Mouse (Mus musculus): ENCODE measurements around the gene Cpt1b. TPM values are rescaled to one million over a fixed set of nuclear protein-coding genes. Genes with fewer than 3 reads are reported as not detected.
"Not testable (repeated sequence)": the region's sequence is repeated elsewhere in the genome, so short reads cannot be mapped to it uniquely, and the experiment has no call there.

Cpt1b gene
- total RNA-seq, 2 experiments from 2014 or later, result 2.0 TPM

DNA sequence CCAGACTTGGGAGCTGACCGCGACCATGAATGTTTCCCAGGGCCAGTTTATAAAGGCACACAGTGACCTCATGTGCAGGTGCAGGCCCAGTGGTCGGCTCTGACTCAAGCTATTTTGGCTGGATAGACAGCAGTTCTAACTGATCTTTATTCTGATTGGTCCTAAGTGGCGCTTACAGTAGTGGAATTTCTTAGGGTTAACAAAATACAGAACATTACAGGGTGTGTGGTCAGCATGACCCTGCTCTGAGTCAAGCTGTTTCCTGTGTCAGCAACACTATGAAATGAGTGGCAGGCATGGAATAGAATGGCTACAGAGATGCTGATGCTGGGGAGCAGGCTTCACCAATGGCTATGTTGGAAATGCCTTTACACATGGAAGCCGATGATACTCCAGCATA lies 10.2 kb upstream of the Cpt1b start:
- no peak for ATAC-seq (replicated peaks; ENCODE audit: low FRiP score, low TSS enrichment, poor library complexity, severe bottlenecking)

DNA sequence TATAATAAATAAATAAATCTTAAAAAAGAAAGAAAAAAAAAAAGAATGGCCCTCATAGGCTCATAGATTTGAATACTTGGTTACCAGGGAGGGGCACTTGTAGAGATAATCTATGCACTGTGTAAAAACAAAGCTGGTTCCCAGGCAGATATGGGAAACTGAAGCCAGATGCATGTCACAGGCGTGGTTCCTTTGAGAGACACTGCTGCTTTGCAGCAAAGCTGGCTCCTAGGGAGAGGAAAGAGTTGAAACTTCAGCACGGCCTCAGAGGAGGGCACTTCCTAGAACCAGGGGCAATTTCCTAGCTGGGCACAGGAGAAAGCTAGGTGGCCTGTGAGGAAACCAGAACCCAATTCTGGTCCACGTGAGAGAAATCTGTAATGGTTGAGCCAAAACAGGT lies 8.5 kb upstream of the Cpt1b start:
- ATAC-seq (replicated peaks; ENCODE audit: low FRiP score, low TSS enrichment, poor library complexity, severe bottlenecking), result no peak

DNA sequence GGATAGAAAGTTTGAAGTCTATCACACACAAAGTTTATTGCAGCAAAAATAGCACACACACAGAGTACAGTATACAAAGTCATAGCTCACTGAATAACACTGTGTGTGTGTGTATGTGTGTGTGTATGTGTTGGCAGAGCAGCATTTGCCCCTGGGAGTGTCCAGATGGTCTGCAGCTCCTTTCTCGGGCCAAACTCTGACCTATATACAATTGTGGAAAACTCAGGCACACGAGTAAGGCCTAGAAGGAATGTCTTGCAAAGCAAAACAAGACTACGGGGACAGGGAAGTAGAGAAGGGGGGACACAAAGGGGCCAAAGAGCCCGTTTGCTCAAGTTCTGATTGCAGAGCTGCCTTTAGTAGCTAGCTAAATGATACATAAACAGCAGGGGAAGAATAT lies 7.3 kb upstream of the Cpt1b start:
- no peak for ATAC-seq (replicated peaks; ENCODE audit: low FRiP score, low TSS enrichment, poor library complexity, severe bottlenecking)

DNA sequence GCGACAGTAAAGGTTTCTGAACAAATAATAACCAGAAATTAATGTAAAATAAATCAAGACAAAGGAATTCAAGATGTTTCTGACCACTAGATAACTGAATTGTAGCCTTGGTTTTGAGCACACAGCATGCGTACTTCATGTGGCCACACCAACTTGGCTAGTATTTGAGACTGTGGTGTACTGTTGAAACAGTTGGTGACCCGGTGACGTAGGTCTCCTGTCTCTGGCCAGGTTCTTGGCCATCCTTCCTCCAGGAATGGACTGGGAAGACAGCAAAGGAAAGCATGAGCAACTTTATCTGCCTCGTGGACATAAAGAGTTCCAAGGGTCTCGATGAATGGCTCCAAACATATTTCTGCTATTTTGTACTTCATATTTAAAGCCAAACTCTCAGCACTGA lies 6.1 kb upstream of the Cpt1b start:
- no peak for ATAC-seq (replicated peaks; ENCODE audit: low FRiP score, low TSS enrichment, poor library complexity, severe bottlenecking)

DNA sequence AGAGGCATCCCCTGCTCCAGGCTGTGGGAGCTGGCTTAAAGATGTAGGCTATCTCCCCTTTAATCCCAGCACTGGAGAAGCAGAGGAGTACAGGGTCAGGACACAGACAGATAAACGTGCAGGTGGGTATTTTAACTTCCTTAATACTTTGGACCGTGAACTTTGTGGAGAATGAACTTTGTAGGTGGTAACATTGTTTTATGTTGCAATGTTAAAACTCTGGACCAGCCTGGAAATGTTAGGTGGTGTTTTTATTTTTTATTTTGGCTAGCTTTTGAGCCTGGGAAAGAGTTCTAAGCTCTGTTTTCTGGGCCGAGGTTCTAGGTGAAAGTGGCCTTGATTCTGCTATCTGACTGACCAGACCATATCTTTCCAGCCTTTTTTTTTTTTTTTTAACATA lies 5.6 kb upstream of the Cpt1b start:
- no peak for ATAC-seq (replicated peaks; ENCODE audit: low FRiP score, low TSS enrichment, poor library complexity, severe bottlenecking)

DNA sequence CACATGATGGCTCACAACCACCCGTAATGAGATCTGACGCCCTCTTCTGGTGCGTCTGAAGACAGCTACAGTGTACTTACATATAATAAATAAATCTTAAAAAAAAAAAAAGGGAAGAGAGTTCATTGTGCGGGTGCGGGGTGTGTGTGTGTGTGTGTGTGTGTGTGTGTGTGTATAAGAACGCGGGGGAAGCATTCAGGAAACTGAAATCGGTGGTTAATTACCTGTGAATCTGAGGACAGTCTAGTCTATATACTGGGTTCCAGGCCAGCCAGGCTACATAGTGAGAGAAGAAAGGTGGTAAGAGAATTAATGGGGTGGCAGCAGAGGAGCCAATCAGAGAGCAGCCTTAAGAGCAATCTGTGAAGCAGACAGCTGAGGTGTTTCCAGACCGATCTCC lies 5.1 kb upstream of the Cpt1b start:
- not testable (repeated sequence) for ATAC-seq (replicated peaks; ENCODE audit: low FRiP score, low TSS enrichment, poor library complexity, severe bottlenecking)

DNA sequence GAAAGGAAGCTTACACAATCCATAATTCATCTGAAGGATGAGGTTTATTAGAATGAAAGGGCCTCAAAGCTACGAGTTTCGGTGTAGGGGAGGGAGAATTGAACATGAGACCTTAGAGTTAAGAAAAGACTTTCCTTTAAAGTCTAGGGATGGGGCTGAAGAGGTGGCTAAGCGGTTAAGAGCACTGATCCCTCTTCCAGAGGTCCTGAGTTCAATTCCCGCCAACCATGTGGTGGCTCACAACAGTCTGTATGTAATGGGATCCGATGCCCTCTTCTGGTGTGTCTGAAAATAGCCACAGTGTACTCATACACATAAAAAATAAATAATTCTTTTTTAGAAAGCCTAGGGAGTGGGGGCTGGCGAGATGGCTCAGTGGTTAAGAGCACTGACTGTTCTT lies 4.7 kb upstream of the Cpt1b start:
- no peak for ATAC-seq (replicated peaks; ENCODE audit: low FRiP score, low TSS enrichment, poor library complexity, severe bottlenecking)

DNA sequence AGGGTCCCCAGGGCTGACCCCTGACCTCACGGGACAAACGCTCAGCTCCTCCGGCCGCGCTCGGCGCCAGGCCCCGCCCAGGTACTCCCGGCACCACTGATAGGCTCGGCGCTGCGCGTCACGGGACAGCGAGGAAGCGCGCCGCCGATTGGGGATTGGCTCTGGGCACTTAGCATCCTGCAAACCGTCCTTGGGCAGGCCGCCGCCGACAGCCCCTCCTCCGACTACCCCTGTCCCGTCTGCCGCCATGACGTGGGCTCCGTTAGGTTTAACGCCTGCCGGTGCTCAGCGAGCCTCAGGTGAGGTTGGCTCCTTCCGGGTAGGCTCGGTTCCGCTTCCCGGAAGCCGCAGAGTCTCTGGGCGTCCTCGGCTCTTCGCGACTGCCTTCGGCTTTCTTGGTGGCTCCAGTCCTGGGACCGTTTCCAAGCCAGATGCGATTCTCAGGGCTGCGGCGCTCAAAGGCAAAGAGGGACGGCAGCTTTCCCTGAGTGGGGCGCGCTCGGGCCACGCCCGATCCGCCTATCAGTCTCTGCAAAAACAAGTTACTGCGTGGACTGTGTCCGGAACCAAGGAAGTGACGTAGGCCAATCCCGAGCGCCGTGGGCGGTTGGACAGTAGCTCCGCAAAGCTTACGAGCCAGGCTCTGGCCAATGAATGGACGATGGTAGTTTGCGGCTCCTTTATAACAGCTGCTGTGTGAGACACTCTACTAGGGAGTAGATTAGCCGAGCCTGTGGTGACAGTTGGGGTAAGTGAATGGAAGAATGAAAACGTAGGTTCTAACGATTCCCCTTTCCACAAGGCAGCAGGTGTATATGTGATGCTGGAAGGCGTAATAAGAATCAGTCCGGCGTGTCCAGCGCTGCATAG lies 3.9 kb upstream of the Cpt1b start, which contains the start of the genes C730034F03Rik, Gm44502 and Chkb:
Gene C730034F03Rik, plus strand, starts transcription at position 238 of the 870 bp plus-strand sequence.
Gene Gm44502, minus strand, starts transcription at position 345 of the 870 bp plus-strand sequence.
Gene Chkb, minus strand, starts transcription at position 557 of the 870 bp plus-strand sequence.
- peak; percentile 88 for ATAC-seq (replicated peaks; ENCODE audit: low FRiP score, low TSS enrichment, poor library complexity, severe bottlenecking)

DNA sequence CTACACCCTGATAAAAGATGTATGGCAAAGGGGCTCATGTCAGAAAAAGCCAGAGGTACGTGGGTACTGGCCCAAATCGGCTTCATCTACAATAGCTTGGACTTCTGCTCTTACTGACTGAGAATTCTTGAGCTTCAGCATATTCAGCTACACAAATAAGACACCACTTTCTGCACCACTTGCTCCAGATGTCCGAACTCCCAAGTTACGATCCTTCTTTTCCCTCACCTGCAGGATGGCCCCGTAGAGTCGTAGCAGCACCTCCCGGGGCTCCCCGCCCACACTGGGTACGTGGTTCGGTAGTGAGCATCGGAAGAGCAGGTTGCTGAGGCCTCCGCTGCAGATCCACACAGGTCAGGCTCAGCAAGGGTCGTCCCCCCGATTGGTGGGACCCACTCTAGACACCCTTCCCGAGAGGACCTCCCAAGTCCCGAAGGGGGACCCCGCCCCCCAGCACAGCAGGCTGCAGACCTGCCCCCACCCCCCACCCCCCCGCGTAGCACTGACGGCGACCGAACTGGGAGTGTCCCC lies 3.2 kb upstream of the Cpt1b start:
- ATAC-seq (replicated peaks; ENCODE audit: low FRiP score, low TSS enrichment, poor library complexity, severe bottlenecking), result no peak

DNA sequence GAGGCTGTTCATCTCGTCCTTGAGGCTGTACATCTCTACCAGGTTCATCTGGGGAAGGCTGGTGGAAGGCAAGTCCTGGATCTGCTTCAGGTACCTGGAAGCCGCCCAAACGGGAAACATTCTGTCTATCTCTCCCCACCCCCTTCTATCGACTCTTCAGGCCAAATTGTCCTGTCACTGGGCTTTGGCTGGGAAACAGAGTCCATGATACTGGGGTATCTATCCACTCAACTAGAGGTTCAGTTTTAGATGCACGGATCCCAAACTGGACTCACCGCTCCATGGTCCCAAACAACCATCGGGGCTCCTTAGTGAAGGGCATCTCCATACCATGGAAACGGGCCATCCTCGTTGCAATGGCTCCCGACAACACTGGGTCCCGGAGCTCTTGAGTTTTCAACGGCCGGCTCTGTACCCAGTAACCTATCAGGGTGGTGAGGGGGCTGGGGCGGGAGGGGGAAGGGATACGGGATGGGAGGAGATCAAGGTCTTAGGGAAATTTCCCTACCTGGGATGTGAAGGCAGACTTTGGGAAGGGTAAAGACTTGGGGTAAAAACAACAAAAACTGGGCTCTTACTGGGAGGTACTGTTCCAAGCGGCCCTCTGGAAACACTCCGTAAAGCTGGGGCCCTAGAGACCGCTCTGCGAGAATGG lies 2.6 kb upstream of the Cpt1b start:
- ATAC-seq (replicated peaks; ENCODE audit: low FRiP score, low TSS enrichment, poor library complexity, severe bottlenecking), result no peak

DNA sequence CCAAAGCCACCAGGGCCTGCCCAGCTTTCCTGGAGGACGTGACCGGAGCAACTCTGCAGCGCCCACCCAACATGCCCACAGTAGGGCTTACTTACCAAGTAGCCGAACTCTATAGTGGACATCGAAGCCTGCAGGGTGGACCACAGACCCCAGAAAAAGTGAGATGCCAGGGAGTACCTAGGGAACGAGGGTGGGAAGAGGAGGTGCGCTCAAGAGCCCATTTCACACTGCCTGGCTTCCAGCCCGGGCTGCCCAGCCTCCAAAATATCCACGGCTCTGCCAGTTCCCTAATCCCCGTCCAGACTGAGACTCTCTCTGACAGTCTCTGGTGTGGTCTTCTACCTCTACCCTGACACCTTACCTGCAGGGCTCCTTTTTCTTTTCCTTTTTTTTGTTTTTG lies 1.1 kb upstream of the Cpt1b start:
- no peak for ATAC-seq (replicated peaks; ENCODE audit: low FRiP score, low TSS enrichment, poor library complexity, severe bottlenecking)

DNA sequence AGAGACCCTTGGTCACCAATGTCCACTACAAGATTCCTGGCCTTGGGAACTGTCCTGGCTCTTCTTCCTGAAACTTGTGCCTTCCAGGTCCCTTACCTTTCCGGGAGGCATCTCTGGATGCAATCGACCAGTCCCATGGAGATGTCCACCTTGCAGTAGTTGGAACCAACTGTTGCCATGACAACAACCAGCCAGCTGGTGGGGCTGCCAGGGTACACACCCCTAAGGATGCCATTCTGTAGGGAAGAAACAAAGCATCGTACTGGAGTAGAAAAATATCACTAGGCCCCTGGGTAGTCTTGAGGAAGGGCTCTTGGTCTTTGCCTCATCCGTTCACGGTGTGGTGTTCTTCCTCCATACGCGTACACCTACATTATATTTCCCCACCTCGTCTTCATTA lies 1.0 kb downstream of the Cpt1b start:
- ATAC-seq (replicated peaks; ENCODE audit: low FRiP score, low TSS enrichment, poor library complexity, severe bottlenecking), result no peak

DNA sequence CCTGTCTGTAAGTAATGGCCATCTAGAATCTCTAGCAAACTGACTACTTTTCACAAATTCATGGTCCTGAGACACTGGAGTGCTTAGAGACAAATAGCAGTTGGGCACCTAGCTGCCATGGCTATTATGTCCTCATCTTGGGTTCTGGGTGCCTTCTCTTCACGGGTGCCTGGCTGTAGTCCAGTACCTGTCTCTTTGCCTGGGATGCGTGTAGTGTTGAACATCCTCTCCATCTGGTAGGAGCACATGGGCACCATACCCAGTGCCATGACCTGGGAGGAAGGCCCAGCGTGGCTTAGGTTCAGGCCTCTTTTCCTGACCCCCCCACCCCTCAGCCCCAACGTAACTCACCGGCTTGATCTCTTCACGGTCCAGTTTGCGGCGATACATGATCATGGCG lies 3.7 kb downstream of the Cpt1b start:
- ATAC-seq (replicated peaks; ENCODE audit: low FRiP score, low TSS enrichment, poor library complexity, severe bottlenecking), result no peak

DNA sequence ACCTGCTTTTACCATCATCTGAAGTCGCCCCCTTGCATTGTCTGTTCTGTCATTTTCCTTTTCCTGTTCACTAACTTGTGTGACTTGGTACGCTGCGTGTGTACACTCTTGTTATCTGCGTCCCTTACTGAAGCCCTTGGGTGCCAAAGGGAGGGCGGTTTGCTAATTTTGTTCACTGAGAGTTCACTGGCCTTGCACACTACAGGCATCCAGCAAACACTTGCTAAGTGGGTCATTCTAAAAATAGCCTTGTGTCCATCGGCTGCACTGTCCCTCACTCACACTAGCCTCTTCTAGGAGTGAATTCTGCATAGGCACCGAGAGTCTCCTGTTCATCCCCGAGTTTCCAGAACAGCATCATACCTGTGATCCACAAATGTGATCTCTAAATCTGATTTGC lies 10.4 kb downstream of the Cpt1b start:
- ATAC-seq (replicated peaks; ENCODE audit: low FRiP score, low TSS enrichment, poor library complexity, severe bottlenecking), result no peak

DNA sequence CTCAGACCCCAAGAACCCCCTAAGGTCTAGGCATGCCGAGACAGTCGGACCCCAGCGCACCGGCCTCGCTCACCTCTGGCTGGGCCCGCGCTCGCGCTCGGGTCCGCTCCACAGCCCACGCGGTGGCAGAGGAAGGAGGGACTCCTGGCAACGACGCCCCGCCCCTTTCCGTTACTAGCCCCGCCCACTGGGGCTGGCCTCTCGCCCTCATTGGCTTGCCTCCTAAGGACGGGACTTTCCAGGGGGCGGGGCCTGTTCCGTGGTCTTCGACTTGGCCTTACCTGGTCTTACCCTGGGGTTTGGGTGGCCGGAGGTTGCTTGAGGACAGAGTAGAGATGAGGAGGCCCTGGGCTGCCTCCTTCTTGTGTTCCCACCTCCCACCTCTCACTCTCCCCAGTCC lies 15.5 kb downstream of the Cpt1b start, which contains the start of gene Syce3:
Gene Syce3, minus strand, starts transcription at position 386 of the 400 bp plus-strand sequence.
- no peak for ATAC-seq (replicated peaks; ENCODE audit: low FRiP score, low TSS enrichment, poor library complexity, severe bottlenecking)

DNA sequence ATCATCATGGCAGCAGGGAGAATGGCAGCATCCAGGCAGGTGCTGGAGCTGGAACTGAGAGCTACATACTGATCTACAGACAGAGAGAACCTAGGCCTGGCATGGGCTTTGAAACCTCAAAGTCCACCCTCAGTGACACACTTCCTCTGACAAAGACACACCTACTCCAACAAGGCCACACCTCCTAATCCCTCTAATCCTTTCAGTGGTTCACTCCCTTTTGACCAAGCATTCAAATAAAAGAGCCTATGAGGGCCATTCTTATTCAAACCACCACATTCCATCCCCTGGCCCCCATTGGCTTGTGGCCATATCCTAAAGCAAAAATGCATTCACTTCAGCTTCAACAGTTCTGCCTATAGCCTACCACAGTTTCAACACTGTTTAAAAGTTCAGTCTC lies 19.0 kb downstream of the Cpt1b start:
- ATAC-seq (replicated peaks; ENCODE audit: low FRiP score, low TSS enrichment, poor library complexity, severe bottlenecking), result no peak

DNA sequence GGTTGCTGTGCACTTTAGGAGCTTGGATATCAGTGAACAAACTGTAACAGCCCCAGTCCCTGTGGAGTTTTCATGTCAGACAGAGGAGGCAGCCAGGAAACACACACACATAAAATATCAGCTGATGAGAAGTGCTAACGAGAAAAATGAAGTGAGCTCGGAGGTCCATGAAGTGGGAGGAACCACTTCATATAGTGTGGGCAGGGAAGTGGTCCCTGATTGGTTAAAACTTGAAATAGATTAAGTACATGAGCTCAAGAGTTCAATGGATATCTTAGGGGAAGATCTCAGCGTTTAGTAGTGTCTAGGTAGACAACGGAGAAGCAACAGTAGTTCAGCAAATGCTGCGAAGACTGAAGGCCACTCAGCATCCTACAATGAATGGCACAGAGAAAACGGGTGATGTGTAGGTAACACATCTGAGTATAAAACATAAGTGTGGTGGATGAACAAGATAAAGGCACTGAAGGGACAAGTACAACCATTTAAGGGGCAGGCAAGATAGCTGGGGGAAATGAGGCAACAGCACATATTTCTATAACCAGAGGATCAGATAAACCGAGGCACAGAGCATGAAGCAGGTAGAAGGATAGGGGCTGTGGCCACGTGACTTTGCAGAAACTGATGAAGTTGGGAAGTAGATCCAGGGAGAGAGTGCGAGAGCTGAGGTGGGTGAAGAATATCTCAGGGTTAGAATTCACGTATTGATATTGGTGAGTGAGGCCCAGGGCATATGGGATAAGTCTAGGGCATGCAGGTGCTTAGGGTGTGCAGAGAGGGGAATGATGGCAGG lies 20.6 kb downstream of the Cpt1b start:
- no peak for ATAC-seq (replicated peaks; ENCODE audit: low FRiP score, low TSS enrichment, poor library complexity, severe bottlenecking)

DNA sequence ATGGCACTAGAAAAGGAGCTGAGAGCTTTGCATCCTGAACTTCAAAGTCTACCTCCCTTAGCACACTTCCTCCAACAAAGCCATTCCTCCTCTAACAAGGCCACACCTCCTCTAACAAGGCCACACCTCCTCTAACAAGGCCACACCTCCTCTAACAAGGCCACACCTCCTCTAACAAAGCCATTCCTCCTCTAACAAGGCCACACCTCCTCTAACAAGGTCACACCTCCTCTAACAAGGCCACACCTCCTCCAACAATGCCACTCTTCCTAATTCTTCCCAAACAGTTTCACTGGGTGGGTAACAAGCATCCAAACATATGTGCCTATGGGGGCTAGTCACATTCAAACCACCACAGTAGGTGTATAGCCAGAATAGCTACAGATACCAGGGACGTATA lies 23.2 kb downstream of the Cpt1b start:
- no peak for ATAC-seq (replicated peaks; ENCODE audit: low FRiP score, low TSS enrichment, poor library complexity, severe bottlenecking)

DNA sequence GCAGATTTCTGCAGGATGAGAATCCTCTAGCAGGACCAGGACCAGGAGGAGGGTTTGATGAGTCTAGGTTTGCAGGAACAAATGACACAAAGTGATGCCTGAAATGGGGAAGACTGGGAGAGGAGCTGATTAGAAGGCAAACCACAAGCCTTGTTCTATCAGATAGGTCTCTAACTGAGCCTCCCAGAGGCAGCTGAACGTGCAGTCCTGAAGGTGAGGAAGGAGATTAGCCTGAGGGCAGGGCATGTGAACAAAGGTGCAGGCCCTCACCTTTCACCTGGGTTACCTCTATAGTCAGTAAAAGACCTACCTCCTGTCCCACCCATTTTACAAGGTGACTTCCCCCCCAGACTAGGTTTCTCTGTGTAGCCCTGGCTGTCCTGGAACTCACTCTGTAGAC lies 25.9 kb downstream of the Cpt1b start:
- ATAC-seq (replicated peaks; ENCODE audit: low FRiP score, low TSS enrichment, poor library complexity, severe bottlenecking), result no peak

DNA sequence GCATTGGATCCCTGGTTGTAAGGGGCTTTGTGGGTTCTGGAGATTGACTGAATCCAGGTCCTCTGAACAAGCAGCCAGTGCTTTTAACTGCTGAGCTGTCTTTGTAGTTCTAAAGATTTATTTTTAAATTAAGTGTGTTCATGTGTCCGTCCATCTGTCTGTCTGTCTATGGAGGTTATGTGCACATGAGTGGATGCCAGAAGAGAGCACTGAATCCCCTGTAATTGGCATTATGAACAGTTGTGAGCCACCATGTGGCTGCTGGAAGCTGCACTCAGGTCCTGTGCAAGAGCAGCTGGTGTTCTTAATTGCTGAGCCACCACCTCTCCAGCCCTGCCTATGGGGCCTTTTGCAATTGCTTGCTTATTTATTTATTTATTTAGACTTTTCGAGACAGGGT lies 27.5 kb downstream of the Cpt1b start:
- ATAC-seq (replicated peaks; ENCODE audit: low FRiP score, low TSS enrichment, poor library complexity, severe bottlenecking), result no peak

All from megakaryocyte-erythroid progenitor cell, adult 5-6 weeks (primary cell).